Mouse (Mus musculus): ENCODE results near the gene Pkp3.
"Not testable (repeated sequence)": the region's sequence is repeated elsewhere in the genome, so short reads cannot be mapped to it uniquely, and the experiment has no call there.

Gene Pkp3

GRCm38 (mm10) chr7:141077841-141078240 lies at the start of gene Pkp3:
TSS of gene Pkp3 (plus strand) at chr7:141078218.
- no peak for DNase-seq (ENCODE audit: low spot score in 2 of 2)

- no peak for DNase-seq (ENCODE audit: low spot score in 2 of 2)
Measured at GRCm38 (mm10) chr7:141028831-141029230, 49.2 kb upstream of the Pkp3 start, which contains the start of gene Gm17387. TSS of gene Gm17387 (plus strand) at chr7:141029131.

DNA sequence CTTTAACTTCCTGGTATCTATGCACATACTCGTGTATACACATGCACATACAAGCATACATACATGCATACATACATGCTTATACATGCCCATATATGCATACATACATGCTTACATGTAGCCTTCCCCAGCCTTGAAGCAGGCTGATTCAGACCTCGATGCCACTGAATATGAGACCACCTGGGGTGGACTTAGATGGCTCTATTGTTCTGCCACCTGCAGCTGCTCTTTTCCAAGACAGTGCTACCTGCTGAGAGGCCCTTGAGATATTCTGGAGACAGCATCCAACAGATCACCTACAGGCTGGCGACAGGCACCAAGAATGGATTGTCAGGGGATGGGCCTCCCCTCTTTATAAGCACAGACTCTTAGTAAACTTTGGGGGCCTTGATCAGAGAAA lies 47.6 kb upstream of the Pkp3 start:
- no peak for DNase-seq (ENCODE audit: low spot score in 2 of 2)

GRCm38 (mm10) chr7:141032458-141033167 lies 45.4 kb upstream of the Pkp3 start:
- no peak for DNase-seq (ENCODE audit: low spot score in 2 of 2)

DNA sequence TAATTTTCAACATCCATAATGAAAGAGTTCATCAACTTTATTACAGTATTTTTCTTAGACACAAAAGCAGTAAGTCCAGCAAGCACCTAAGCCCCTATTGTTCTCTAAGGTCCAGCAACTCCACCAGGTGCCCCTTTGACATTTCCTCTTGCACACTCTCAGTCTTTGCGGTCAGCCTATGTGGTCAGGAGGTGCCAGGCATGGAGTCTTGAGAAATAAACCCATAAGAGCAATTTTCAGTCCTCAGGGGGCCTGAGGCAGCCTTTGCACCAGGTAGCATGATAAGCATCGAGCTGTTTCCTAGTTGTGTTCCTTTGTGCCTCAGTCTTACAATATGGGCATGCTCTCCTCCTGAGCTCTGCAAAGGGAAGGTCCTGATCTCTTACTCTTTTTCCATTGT lies 41.4 kb upstream of the Pkp3 start:
- not testable (repeated sequence) for DNase-seq (ENCODE audit: low spot score in 2 of 2)

GRCm38 (mm10) chr7:141038090-141039032 lies 39.7 kb upstream of the Pkp3 start:
- DNase-seq (ENCODE audit: low spot score in 2 of 2): no peak

GRCm38 (mm10) chr7:141039386-141040107 lies 38.5 kb upstream of the Pkp3 start:
- DNase-seq (ENCODE audit: low spot score in 2 of 2): no peak

DNA sequence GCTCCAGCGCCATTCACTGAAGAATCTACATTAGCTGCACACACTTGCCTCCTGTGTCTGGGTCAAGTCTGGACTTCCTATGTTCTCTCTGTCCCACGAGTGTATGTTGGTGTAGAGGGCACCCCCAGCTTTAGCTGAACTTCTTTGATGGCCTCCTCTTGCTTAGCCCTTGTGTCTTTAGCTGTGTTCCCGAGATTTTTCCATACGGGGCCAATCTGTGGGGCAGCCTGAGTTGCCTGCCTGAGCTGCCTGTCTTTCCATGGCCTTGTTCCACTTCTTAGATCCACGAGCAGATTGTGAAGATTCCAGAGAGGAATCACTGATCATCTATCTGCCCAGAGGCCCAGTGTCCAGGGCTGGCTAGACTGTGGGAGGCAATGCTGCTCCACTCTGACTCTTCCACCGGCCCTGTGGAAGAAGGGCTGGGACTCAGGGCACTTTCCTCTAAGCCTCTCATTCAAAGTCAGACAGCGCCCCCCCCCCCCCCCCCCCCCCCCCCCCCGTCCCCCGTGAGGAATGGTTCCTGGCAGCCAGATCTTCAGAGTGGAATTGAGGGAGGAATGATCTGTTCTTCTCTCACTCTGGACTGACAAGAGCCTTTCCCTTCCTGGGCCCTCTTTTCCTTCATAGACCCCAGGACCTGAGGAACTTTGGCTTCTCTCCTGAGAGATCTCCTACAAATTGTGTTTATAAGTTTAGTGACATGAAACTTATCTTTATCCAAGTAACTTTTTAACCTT lies 37.0 kb upstream of the Pkp3 start:
- no peak for DNase-seq (ENCODE audit: low spot score in 2 of 2)

DNA sequence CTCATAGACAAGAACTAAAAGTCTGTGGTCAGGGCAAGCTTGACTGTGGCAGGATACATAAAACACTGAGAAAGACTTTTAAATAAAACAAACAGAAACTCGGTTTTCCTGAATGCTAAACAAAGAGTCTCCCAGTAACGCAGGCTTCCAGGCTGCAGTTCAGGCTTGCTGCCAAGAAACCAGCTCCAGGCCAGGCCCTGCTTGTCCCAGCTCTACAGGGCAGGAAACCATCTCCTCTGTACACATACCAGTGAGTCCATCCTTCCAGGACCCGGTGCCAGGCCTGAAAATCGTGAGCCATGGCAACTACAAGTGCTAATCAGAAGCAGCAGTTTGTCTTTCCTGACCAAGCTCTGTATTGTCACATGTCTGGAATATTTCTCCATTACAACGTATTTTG lies 36.4 kb upstream of the Pkp3 start:
- DNase-seq (ENCODE audit: low spot score in 2 of 2): peak in 1 of 2 experiments; percentile 35

- no peak for DNase-seq (ENCODE audit: low spot score in 2 of 2)
Measured at GRCm38 (mm10) chr7:141042539-141042938, 35.5 kb upstream of the Pkp3 start.

GRCm38 (mm10) chr7:141046931-141047580 lies 31.0 kb upstream of the Pkp3 start:
- no peak for DNase-seq (ENCODE audit: low spot score in 2 of 2)

GRCm38 (mm10) chr7:141047581-141048225 lies 30.3 kb upstream of the Pkp3 start:
- peak; percentile 74 to 77 for DNase-seq (ENCODE audit: low spot score in 2 of 2)

DNA sequence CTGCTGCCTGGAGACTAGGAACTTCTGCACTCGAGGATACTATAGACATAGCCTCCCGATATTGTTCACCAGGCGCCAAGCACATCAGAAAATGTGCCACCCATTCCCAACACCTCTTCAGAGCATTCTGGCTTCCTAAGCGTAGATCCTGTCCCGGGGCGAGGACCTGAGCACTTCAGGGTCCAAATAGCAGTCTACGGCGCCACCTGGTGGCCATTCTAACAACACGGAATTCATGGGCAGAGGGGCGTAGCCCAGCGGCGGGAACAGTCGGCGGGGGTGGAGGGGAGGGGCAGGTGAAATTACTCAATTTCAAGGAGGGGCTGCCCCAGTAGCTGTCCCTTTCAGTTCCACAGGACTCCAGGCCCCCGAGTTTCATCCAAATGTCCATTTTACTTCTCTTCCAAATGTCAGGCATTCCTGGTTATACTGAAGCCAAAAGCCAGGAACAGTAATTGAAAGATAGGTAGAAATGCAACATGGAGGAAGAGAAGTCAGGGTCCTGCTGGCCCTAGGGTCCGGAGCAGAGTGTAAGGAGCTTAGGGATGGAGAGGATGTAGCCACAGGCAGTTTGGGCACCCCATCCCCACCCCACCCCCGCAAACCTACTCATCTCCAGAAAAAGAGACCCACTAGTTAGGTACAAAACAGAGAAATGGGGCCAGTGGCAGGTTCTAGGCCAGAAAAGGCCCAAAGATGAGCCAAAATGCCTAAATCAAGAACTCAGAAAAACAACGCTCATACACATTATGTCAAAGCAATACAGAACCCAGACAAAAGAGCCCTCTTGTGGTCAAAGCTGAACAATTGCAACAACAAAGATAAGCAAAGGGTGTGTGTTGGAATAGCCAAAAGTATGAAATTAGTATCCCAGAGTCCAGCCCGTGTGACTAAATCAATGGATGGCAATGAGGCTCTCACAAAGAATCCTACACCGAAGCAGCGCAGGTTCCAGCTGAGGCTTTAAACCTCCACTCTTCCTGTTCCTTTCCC lies 29.5 kb upstream of the Pkp3 start:
- peak; percentile 91 to 92 for DNase-seq (ENCODE audit: low spot score in 2 of 2)

DNA sequence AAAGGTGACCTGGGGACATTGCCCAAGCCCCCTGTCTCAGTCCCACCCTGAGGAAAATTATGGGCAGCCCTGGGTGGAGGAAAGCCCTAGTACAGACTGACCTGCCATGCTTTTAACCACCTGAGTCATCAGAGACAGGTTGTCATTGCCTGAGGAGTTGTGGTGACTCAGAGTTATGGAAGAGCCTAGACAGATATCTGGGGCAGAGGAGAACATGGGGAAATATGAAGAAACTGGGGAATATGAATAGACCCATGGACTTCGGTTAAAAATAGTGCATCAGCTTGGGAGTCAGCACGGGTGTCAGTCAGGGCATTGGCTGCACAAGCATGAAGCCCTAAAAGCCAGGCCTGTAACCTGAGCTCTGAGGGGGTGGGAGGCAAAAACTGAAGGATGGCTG lies 28.7 kb upstream of the Pkp3 start:
- no peak for DNase-seq (ENCODE audit: low spot score in 2 of 2)

DNA sequence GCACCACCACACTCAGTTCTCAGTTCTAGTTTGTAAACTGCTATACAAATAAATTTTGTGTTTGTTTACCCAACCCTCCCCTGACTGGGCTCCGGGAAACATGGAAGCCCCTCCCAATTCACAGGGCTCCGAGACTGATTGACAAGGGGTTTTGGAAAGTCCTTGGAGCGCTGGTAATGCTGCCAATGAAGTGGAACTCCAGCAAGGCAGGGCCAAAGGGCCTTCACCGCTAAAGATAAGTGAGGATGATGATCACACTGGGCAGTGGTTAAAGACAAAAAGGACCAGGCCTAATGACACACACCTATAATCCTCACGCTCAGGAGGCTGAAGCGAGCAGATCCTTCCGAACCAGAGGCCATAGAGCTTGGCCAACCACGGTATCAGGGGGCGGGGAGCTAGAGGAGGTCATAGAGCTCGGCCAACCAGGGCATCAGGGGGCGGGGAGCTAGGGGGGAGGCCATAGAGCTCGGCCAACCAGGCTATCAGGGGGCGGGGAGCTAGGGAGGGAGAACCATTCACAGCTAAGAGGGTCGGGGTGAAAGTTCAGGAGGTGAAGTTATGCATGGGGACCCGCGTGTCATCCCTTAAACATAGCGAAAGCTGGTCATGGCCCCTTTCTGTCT lies 26.8 kb upstream of the Pkp3 start:
- DNase-seq (ENCODE audit: low spot score in 2 of 2): no peak

DNA sequence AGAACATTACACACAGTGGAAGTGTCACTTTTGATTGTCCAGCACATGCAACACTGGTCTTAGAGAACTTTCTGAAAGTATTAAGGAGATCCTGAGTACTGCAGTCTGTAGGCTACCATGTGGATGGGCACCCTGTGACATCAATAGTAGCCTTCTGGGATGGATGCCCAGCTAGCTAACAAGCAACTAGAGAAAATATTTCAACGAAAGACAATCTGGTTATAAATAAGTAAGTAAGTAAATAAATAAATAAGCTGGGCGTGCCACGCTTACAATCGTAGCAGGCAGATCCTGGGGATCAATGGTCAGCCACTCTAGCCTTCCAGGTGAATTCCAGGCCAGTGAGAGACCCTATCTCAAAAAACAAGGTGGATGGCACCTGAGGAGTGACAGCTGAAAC lies 26.0 kb upstream of the Pkp3 start:
- DNase-seq (ENCODE audit: low spot score in 2 of 2): no peak

GRCm38 (mm10) chr7:141052421-141052820 lies 25.6 kb upstream of the Pkp3 start:
- DNase-seq (ENCODE audit: low spot score in 2 of 2): no peak

- no peak for DNase-seq (ENCODE audit: low spot score in 2 of 2)
Measured at GRCm38 (mm10) chr7:141055785-141056184, 22.2 kb upstream of the Pkp3 start.

- no peak for DNase-seq (ENCODE audit: low spot score in 2 of 2)
Measured at GRCm38 (mm10) chr7:141056976-141057375, 21.0 kb upstream of the Pkp3 start.
